Mouse (Mus musculus): ENCODE measurements around the gene Herpud1.

Gene Herpud1

GRCm38 (mm10) chr8:94386214-94387026 lies at the start of gene Herpud1:
Gene Herpud1 (plus strand): TSS chr8:94386438.
- no peak for DNase-seq (ENCODE audit: extremely low read depth, low read depth, low spot score)

- DNase-seq (ENCODE audit: extremely low read depth, low read depth, low spot score), result no peak
Observed at GRCm38 (mm10) chr8:94337559-94337958, 48.7 kb upstream of the Herpud1 start.

DNA sequence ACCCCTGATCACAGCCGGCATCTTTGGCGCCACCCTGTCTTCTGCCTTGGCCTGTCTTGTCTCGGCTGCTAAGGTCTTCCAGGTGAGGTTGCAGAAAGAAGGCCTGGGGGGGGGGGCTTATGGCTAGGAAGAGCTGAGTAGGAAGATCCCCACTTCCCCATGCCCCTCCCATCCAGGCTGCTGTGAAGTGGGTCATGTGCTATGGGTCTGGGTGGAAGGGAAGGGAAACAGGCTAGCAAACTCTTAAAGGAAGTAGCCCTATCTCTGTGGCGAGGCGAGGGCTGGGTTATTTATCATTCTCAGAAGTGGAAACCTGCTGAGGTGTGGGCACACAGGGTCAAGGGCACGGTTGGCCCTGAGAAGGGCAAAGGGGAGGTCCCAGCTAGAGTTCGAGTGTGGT lies 45.4 kb upstream of the Herpud1 start:
- no peak for DNase-seq (ENCODE audit: extremely low read depth, low read depth, low spot score)

- no peak for DNase-seq (ENCODE audit: extremely low read depth, low read depth, low spot score)
Observed at GRCm38 (mm10) chr8:94342691-94343090, 43.5 kb upstream of the Herpud1 start.

DNA sequence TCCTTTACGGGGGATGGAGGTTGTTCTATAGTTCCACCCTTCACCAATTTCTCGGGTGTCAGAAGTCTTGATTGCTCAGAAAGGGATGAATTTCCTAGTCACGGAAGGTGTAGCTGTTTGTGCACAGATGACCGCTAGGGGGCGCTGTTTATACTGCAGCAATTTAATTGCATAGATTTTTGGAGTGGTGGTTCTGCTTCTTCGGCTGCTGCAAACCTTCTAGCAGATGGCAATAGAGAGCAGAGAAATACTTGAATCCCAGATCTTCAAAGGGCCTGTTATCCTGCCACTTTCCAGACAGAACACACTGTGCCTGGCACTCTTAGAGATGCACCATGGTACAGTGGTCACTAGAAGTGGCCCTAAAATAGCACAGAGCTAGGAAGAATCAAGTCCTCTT lies 42.9 kb upstream of the Herpud1 start:
- DNase-seq (ENCODE audit: extremely low read depth, low read depth, low spot score), result no peak

- DNase-seq (ENCODE audit: extremely low read depth, low read depth, low spot score), result no peak
Observed at GRCm38 (mm10) chr8:94343778-94344320, 42.4 kb upstream of the Herpud1 start.

DNA sequence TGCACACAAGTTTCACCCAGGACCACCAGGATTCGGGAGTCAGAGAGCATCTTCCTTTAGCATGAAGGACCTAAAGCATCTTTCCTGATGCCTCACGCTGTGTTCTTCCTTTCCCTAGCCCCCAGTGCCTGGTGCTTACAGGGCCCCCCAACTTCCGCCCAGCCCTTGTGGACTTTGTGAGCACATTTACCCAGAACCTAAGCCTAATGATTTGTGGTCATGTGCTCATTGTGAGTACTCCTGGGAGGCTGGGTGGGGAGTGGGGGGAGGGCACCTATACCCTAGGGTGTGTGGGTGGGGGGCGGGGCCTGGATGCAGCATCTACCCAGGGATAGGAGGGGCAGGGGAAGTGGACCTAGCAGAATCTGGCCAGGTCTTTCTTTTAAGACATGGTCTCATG lies 40.6 kb upstream of the Herpud1 start:
- no peak for DNase-seq (ENCODE audit: extremely low read depth, low read depth, low spot score)

DNA sequence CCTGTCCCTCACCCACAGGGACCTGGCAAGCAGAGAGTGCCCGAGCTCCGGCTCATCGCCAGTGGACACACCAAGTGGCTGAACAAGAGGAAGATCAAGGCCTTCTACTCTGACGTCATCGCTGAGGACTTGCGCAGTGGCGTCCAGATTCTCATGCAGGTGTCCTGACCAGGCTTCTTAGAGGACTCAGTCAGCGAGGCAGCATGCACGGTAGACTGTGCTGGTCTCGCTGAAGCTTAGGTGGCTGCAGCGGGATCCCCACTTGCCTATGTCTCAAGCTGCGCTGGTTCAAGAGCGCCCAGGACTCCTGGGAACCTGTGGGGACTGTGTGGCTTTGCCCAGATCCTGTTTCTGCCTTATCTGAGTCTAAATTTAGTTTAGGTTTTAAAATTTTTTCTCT lies 40.0 kb upstream of the Herpud1 start:
- no peak for DNase-seq (ENCODE audit: extremely low read depth, low read depth, low spot score)

GRCm38 (mm10) chr8:94348425-94348824 lies 37.8 kb upstream of the Herpud1 start:
- no peak for DNase-seq (ENCODE audit: extremely low read depth, low read depth, low spot score)

DNA sequence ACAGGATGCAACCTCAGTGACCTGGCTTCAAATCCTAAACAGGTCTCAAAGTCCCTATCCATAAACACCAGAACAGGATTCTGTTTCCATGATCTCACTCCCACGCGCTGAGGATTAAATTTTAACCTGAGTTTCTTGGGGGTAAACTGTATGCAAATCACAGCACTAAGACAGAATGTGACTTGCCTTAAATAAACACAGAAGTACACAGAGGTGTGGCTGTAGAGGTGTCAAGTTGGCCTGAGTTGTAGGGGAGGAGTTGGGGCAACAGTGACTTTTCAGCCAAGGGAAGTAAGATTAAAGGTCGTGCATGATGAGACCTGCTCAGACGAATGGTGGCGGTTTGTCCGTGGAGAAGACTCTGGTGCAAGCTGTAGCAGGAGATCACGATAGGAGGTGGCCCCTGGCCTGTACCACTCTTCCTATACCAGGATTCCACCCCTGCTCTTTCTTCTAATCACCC lies 32.1 kb upstream of the Herpud1 start:
- no peak for DNase-seq (ENCODE audit: extremely low read depth, low read depth, low spot score)

DNA sequence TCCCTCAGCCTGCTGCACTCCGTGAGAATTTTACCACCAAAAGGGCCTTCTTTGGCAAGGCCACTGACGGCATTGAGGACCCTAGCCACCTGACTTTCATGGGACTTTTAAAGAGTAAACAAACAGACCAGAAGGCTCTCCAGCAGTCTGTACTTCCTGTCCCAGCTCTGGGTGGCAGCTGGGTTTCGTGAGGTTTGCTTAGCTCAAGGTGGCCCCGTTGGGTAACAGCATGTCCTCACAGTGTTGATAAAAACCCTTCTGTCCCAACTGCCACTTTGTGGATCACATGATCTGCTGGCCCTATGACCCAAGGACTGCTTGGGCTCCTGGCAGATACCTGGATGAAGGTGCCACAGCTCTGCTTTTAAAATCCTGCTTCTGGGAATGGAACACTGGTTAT lies 31.7 kb upstream of the Herpud1 start:
- no peak for DNase-seq (ENCODE audit: extremely low read depth, low read depth, low spot score)

DNA sequence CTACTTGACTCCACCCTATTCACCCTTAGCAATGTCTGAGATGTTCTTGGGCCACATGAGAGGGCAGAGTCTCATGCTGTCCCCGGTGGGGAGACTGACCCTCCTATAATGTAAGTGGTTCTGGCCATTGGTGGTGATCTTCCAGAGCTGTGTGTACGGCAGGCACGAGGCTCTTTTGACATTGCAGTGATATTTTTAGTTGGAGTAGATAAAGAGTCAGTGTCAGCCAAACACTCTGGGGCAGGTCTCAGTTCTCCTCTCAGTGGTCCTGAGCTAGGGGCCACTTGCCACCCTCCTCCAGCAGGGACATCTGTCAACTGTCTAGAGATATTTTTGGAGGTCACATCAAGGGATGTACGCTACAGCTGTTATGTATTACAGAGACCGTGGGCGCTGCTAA lies 29.0 kb upstream of the Herpud1 start:
- DNase-seq (ENCODE audit: extremely low read depth, low read depth, low spot score), result no peak

DNA sequence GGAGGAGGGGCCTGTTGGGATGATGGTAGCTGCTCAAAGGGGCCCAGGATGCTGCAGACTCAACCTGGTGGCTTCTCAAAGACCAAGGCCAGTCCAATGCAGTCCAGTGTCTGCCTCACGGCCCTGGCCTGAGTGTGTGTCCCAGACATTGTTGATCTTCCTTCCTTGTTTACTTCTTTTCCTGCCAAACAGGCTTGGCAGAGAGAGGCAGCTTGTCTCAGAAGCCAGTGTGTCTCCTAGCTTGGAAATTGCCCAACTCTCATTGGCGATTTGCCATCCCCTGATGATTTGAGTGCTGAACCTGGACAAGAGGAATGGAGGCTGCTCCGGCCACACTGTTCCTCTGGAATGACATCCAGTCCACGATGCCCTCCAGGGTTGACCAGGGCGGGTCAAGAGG lies 27.7 kb upstream of the Herpud1 start:
- DNase-seq (ENCODE audit: extremely low read depth, low read depth, low spot score), result no peak

DNA sequence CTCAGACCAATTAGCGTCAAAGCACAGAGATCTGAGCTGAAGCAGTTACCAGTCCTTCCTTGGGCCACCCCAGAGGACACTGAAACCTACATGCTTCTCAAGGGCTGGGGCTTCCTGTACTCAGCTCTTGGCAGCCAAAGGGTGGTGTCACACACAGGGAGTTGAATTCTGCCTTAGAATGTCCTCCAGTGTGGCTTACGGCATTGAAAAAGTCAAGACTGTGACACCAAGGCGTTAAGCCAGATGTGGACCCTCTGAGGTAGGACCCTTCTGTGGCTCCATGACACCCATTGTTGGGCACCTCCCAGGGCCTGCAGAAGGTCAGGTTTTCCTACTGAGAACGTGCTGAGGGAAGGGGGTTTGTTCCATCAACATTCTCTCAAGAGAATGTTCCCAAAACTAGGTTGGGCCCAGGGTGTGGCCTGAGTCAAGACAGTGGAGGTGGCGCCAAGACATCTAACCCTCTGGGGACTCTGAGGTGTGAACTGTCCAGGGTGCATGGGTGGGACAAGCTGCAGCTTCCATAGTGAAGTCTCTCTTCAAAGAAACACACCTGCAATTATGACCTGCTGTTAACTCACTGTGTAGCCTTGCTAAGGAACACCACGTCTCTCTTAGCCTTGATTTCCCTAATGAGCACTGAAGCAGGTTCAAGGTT lies 24.3 kb upstream of the Herpud1 start:
- DNase-seq (ENCODE audit: extremely low read depth, low read depth, low spot score), result no peak

- no peak for DNase-seq (ENCODE audit: extremely low read depth, low read depth, low spot score)
Observed at GRCm38 (mm10) chr8:94362607-94363239, 23.5 kb upstream of the Herpud1 start.

GRCm38 (mm10) chr8:94363288-94363688 lies 22.9 kb upstream of the Herpud1 start:
- DNase-seq (ENCODE audit: extremely low read depth, low read depth, low spot score), result no peak

- no peak for DNase-seq (ENCODE audit: extremely low read depth, low read depth, low spot score)
Observed at GRCm38 (mm10) chr8:94363906-94364305, 22.3 kb upstream of the Herpud1 start.

GRCm38 (mm10) chr8:94364686-94365312 lies 21.4 kb upstream of the Herpud1 start:
- no peak for DNase-seq (ENCODE audit: extremely low read depth, low read depth, low spot score)

- DNase-seq (ENCODE audit: extremely low read depth, low read depth, low spot score), result no peak
Observed at GRCm38 (mm10) chr8:94365410-94365981, 20.7 kb upstream of the Herpud1 start.

DNA sequence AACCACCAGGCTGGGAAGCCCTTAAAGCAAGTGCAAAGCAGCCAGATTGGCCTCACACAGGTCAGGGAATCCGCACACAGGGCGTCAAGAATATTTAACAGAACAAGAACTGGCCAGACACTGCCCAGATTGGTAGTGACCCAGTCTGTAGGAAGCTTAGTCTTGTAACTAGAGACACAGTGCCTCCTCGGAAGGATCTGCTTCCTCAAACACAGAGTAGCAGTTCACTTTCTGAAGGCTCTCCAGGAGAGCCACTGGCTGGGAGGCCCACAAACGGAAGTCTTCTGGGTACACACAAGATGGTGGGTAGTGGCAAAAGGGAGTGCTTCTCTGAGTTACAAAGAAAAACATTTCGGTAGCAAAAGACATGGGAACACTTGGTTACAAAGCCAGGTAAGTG lies 15.4 kb upstream of the Herpud1 start:
- DNase-seq (ENCODE audit: extremely low read depth, low read depth, low spot score), result no peak
